Mouse (Mus musculus): ENCODE measurements at regions not wholly inside any gene's neighbourhood (a gene's known extent, or its start where the extent isn't known, plus 50 kb on each side); places are given as distances from the start of the nearest gene placed in this dataset.

DNA sequence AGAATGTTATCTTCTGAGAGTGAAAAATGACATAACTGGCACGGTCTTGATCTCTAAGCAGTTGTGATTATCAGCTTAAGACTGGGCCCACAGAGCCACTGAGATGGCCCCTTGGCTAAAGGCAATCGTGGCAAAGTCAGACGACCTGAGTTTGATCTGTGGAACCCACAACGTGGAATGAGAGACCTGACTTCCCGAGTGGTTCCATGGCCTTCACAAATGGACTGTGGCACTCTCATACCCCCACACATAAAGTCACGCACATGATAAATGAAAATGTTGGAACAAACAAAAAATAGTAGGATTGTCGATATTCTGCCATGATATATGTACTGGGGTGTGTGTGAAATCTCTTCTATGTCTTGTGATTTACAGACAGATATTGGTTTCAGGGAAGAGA, 192.5 kb upstream of the Krr1 start:
- DNase-seq (ENCODE audit: low spot score) (no peak), ATAC-seq (replicated peaks; ENCODE audit: low FRiP score) (no peak)
- Histone ChIP-seq H3K4me3 (ENCODE audit: low read depth, low read length) (no peak overlapping the region), H3K27me3 (ENCODE audit: control insufficient read depth, insufficient read depth, low read length) (no peaks in the 10 kb centered on the region), H3K4me2 (ENCODE audit: low read depth, low read length, severe bottlenecking) (no peak overlapping the region), H3K36me3 (ENCODE audit: control insufficient read depth, insufficient read depth, low read length) (no peaks in the 10 kb centered on the region), H3K9me3 (ENCODE audit: control insufficient read depth, low read length) (no peaks in the 10 kb centered on the region), H3K9ac (ENCODE audit: low read length) (no peak overlapping the region), H3K4me1 (replicated peaks; ENCODE audit: control insufficient read depth, insufficient read depth, low read length) (no peaks in the 10 kb centered on the region), H3K27ac (ENCODE audit: low read depth, low read length) (no peak overlapping the region)
- WGBS = 92% methylated on average over 7 of the region's 7 CpGs

DNA sequence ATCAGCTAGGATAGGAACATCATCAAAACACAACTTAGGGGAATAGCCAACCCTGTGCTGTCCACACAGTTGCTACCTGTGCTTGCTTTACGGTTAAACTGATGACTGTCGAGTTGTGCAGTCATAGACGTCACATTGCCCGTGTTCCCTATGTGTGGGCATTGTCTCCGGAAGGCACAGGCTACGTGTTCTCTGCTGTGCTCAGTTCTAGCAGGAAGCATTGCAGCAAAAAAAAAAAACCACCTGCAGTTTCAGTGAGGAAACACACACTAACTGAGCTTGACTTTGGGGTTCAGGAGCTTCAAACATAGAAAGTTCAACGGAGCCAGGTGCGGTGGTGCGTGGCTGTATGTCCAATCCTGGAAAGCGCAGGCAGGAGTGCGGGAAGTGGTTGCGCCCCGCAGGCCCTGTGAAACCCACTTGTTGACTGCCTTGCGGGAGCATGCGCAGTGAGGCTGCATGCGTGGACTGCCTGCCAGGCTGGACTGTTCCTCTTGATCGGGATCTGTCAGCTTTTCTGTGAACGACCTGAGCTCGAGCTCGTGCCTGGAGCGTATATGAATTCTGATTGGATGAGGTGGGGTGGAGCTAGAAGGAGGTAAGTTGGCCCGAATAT, 190.2 kb upstream of the Krr1 start:
- ATAC-seq (replicated peaks; ENCODE audit: low FRiP score) (no peak), DNase-seq (ENCODE audit: low spot score) (no peak)
- Histone ChIP-seq H3K27me3 (ENCODE audit: control insufficient read depth, insufficient read depth, low read length) (no peaks in the 10 kb centered on the region), H3K4me3 (ENCODE audit: low read depth, low read length) (no peak overlapping the region), H3K4me1 (replicated peaks; ENCODE audit: control insufficient read depth, insufficient read depth, low read length) (no peaks in the 10 kb centered on the region), H3K9ac (ENCODE audit: low read length) (no peak overlapping the region), H3K27ac (ENCODE audit: low read depth, low read length) (no peak overlapping the region), H3K4me2 (ENCODE audit: low read depth, low read length, severe bottlenecking) (no peak overlapping the region), H3K9me3 (ENCODE audit: control insufficient read depth, low read length) (no peaks in the 10 kb centered on the region), H3K36me3 (ENCODE audit: control insufficient read depth, insufficient read depth, low read length) (no peaks in the 10 kb centered on the region)
- WGBS = 87% methylated on average over 22 of the region's 22 CpGs

DNA sequence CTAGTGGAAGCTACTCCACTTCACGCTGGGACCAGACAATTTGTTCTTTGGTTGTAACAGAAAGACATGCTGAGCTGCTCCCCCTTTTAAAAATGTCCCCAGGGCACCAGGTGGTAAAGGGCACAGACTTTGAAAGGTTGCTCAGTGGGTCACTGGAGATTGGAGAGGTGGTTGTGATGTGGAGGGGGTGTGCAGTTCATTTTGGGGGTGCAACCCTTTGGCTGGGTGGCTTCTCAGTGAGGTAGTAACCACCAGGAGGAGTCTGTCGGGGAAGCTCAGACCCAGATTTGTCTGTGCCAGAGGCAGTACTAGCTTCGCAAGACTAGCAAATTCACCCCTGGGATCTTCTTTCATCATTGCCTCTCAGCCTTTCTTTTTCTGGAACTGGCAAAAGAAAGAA, 189.0 kb upstream of the Krr1 start:
- Histone ChIP-seq H3K9ac (ENCODE audit: low read length) (no peak overlapping the region), H3K36me3 (ENCODE audit: control insufficient read depth, insufficient read depth, low read length) (no peaks in the 10 kb centered on the region), H3K27me3 (ENCODE audit: control insufficient read depth, insufficient read depth, low read length) (no peaks in the 10 kb centered on the region), H3K27ac (ENCODE audit: low read depth, low read length) (no peak overlapping the region), H3K4me3 (ENCODE audit: low read depth, low read length) (no peak overlapping the region), H3K4me2 (ENCODE audit: low read depth, low read length, severe bottlenecking) (no peak overlapping the region), H3K9me3 (ENCODE audit: control insufficient read depth, low read length) (no peaks in the 10 kb centered on the region), H3K4me1 (replicated peaks; ENCODE audit: control insufficient read depth, insufficient read depth, low read length) (no peaks in the 10 kb centered on the region)
- 50% methylated on average over 3 of the region's 3 CpGs for WGBS
- no peak for ATAC-seq (replicated peaks; ENCODE audit: low FRiP score)
- no peak for DNase-seq (ENCODE audit: low spot score)

DNA sequence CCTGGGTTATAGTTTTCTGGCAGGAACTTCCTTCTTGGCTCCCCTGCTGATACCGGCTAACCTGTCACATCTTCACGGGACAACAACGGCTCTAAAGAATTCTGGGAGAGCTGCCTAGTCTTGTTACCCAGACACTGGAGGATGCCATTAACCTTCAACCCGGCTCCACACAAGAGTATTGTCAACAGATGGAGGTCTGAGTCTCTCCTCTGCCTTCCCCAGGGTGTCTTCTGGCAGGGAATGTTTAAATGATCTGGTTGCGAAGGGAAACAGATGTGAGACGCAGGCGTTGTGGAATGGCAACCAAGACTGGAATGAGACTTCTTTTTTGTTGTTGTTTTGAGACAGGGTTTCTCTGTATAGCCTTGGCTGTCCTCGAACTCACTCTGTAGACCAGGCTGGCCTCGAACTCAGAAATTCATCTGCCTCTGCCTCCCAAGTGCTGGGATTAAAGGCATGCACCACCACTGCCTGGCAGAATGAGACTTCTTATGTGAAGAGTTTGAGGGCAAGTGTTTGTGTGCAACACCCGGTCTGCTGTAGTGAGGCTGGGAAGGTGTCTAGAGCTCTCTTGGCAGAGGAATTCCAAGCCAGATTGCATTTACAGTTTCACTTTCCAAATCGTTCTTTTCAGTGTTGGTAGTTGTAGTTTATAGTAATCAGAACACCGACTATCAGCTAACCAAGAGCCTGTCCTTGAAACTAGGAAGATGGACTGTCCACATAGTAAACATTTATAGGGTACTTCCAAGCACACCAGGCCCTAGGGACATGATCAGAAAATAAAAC, 188.2 kb upstream of the Krr1 start:
- no peak overlapping the region for H3K27ac ChIP-seq (ENCODE audit: low read depth, low read length)
- H3K4me2 ChIP-seq (ENCODE audit: low read depth, low read length, severe bottlenecking) = no peak overlapping the region
- 74% methylated on average over 12 of the region's 12 CpGs for WGBS
- no peaks in the 10 kb centered on the region for H3K9me3 ChIP-seq (ENCODE audit: control insufficient read depth, low read length)
- H3K9ac ChIP-seq (ENCODE audit: low read length) = no peak overlapping the region
- no peaks in the 10 kb centered on the region for H3K4me1 ChIP-seq (replicated peaks; ENCODE audit: control insufficient read depth, insufficient read depth, low read length)
- H3K4me3 ChIP-seq (ENCODE audit: low read depth, low read length) = no peak overlapping the region
- H3K27me3 ChIP-seq (ENCODE audit: control insufficient read depth, insufficient read depth, low read length) = no peaks in the 10 kb centered on the region
- no peak for DNase-seq (ENCODE audit: low spot score)
- H3K36me3 ChIP-seq (ENCODE audit: control insufficient read depth, insufficient read depth, low read length) = no peaks in the 10 kb centered on the region
- ATAC-seq (replicated peaks; ENCODE audit: low FRiP score) = no peak

DNA sequence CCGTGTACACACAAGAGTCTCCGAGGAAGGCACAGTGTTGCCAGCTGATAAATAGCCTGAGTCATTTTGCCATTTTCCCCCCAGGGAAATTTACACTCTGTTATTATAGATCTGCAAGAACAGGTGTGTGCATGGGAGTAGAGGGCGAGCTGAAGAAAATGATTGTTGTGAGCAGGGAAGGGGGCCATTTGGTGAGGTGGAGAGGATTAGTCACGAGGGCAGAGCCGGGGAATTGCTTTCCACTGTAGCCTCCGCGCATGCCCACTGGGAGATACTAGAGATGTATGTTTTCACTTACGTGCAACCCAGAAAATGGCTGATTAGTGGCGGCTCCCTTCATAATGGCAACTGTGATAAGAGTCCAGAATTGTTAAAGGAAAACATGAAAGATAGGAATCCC, 185.3 kb upstream of the Krr1 start:
- Histone ChIP-seq H3K4me3 (ENCODE audit: low read depth, low read length) (no peak overlapping the region), H3K27ac (ENCODE audit: low read depth, low read length) (no peak overlapping the region), H3K9ac (ENCODE audit: low read length) (no peak overlapping the region), H3K9me3 (ENCODE audit: control insufficient read depth, low read length) (no peaks in the 10 kb centered on the region), H3K36me3 (ENCODE audit: control insufficient read depth, insufficient read depth, low read length) (no peaks in the 10 kb centered on the region), H3K4me1 (replicated peaks; ENCODE audit: control insufficient read depth, insufficient read depth, low read length) (no peaks in the 10 kb centered on the region), H3K27me3 (ENCODE audit: control insufficient read depth, insufficient read depth, low read length) (no peaks in the 10 kb centered on the region), H3K4me2 (ENCODE audit: low read depth, low read length, severe bottlenecking) (no peak overlapping the region)
- ATAC-seq (replicated peaks; ENCODE audit: low FRiP score) = no peak
- DNase-seq (ENCODE audit: low spot score) = no peak
- WGBS = 70% methylated on average over 9 of the region's 9 CpGs

DNA sequence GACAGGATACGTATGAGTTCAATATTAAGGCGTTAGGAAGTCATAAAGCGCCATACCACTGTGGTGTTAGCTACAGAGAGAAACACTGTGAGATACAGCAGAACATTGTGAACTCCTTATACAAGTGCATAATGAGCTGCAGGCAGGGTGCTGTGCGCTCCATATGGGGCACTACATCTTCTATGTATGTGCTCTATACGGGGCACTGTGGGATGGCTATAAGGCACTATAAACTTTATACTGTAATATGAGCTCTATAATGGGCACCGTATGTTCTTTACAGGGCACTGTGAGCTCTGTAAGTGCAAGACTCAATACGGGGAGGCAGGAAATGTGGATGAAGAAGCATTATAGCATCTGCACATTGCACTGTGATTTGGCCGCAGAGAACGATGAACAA, 183.2 kb upstream of the Krr1 start:
- Histone ChIP-seq H3K4me2 (ENCODE audit: low read depth, low read length, severe bottlenecking) (no peak overlapping the region), H3K36me3 (ENCODE audit: control insufficient read depth, insufficient read depth, low read length) (no peaks in the 10 kb centered on the region), H3K27ac (ENCODE audit: low read depth, low read length) (no peak overlapping the region), H3K9ac (ENCODE audit: low read length) (no peak overlapping the region), H3K27me3 (ENCODE audit: control insufficient read depth, insufficient read depth, low read length) (no peaks in the 10 kb centered on the region), H3K9me3 (ENCODE audit: control insufficient read depth, low read length) (no peaks in the 10 kb centered on the region), H3K4me1 (replicated peaks; ENCODE audit: control insufficient read depth, insufficient read depth, low read length) (no peaks in the 10 kb centered on the region), H3K4me3 (ENCODE audit: low read depth, low read length) (no peak overlapping the region)
- no peak for ATAC-seq (replicated peaks; ENCODE audit: low FRiP score)
- no peak for DNase-seq (ENCODE audit: low spot score)
- WGBS = 95% methylated on average over 9 of the region's 9 CpGs

DNA sequence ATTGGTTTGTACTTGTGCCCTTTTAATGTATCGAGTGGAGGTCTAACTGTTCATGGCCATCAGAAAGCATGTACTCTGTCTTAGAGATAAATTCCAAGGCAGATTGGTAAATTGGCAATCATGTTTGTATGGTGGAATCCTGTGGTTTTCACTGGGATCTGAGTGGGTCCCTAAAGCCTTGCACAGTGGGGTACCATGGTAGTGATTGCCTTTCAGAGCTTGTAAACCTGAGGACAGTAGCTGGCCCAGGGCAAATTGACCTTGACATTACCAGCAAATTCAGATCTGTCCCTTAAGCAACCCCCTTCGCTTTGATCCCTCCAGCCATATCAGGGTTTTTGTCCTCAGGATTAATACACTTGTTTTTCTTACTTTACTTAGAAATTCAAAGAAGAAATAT, 181.6 kb upstream of the Krr1 start:
- no peaks in the 10 kb centered on the region for H3K36me3 ChIP-seq (ENCODE audit: control insufficient read depth, insufficient read depth, low read length)
- no peaks in the 10 kb centered on the region for H3K9me3 ChIP-seq (ENCODE audit: control insufficient read depth, low read length)
- ATAC-seq (replicated peaks; ENCODE audit: low FRiP score) (no peak), DNase-seq (ENCODE audit: low spot score) (no peak)
- H3K4me1 ChIP-seq (replicated peaks; ENCODE audit: control insufficient read depth, insufficient read depth, low read length) = no peaks in the 10 kb centered on the region
- no peak overlapping the region for H3K4me2 ChIP-seq (ENCODE audit: low read depth, low read length, severe bottlenecking)
- no peak overlapping the region for H3K27ac ChIP-seq (ENCODE audit: low read depth, low read length)
- H3K4me3 ChIP-seq (ENCODE audit: low read depth, low read length) = no peak overlapping the region
- WGBS = 86% methylated on average over 2 of the region's 2 CpGs
- no peak overlapping the region for H3K9ac ChIP-seq (ENCODE audit: low read length)
- H3K27me3 ChIP-seq (ENCODE audit: control insufficient read depth, insufficient read depth, low read length) = no peaks in the 10 kb centered on the region

- H3K9ac ChIP-seq (ENCODE audit: low read length) = no peak overlapping the region
- H3K36me3 ChIP-seq (ENCODE audit: control insufficient read depth, insufficient read depth, low read length) = no peaks in the 10 kb centered on the region
- no peak overlapping the region for H3K27ac ChIP-seq (ENCODE audit: low read depth, low read length)
- DNase-seq (ENCODE audit: low spot score) (no peak), ATAC-seq (replicated peaks; ENCODE audit: low FRiP score) (no peak)
- no peak overlapping the region for H3K4me2 ChIP-seq (ENCODE audit: low read depth, low read length, severe bottlenecking)
- no peaks in the 10 kb centered on the region; the same call in 1 of the 2 replicates for H3K4me1 ChIP-seq (replicated peaks; ENCODE audit: control insufficient read depth, insufficient read depth, low read length)
- no peaks in the 10 kb centered on the region for H3K9me3 ChIP-seq (ENCODE audit: control insufficient read depth, low read length)
- 87% methylated on average over 5 of the region's 5 CpGs for WGBS
- H3K27me3 ChIP-seq (ENCODE audit: control insufficient read depth, insufficient read depth, low read length) = no peaks in the 10 kb centered on the region; the same call in 1 of the 2 replicates
- no peak overlapping the region for H3K4me3 ChIP-seq (ENCODE audit: low read depth, low read length)
Observed at GRCm38 (mm10) chr10:111795056-111795455, 177.4 kb upstream of the Krr1 start.

DNA sequence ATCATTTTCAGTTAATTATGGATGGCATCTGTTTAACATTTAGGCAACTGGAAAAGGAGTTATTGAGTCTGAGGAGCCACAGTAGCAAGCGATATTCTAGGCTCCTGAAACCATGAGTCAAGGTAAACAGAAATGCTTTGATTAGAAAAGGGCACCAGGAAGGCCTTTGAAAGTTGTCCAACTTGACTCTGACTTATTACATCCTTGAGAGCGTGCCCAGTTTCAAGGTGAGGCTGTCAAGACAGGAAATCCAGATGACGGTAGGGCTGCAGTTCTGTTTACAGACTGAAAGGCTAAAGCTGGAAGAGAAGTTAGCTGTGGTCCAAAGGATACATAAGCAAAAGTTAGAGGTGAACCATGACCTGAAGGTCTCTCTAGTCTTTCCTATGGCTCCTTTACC, 176.7 kb upstream of the Krr1 start:
- no peak overlapping the region for H3K4me3 ChIP-seq (ENCODE audit: low read depth, low read length)
- no peak overlapping the region for H3K27ac ChIP-seq (ENCODE audit: low read depth, low read length)
- DNase-seq (ENCODE audit: low spot score) (no peak), ATAC-seq (replicated peaks; ENCODE audit: low FRiP score) (no peak)
- H3K36me3 ChIP-seq (ENCODE audit: control insufficient read depth, insufficient read depth, low read length) = no peaks in the 10 kb centered on the region
- H3K4me1 ChIP-seq (replicated peaks; ENCODE audit: control insufficient read depth, insufficient read depth, low read length) = peaks cover 2% of the 10 kb centered on the region; the same call in 1 of the 2 replicates
- H3K9ac ChIP-seq (ENCODE audit: low read length) = no peak overlapping the region
- H3K27me3 ChIP-seq (ENCODE audit: control insufficient read depth, insufficient read depth, low read length) = no peaks in the 10 kb centered on the region; the same call in 1 of the 2 replicates
- 82% methylated on average over 3 of the region's 3 CpGs for WGBS
- H3K9me3 ChIP-seq (ENCODE audit: control insufficient read depth, low read length) = no peaks in the 10 kb centered on the region
- no peak overlapping the region for H3K4me2 ChIP-seq (ENCODE audit: low read depth, low read length, severe bottlenecking)
